Mouse (Mus musculus) intestine, postnatal 0 days (tissue): ENCODE data around the gene Ncoa4. TPM values are rescaled to one million over a fixed set of nuclear protein-coding genes. Genes with fewer than 3 reads are reported as not detected.
A peak's percentile ranks its signal among the peaks of the same experiment; 100 is the strongest.
"Not testable (repeated sequence)": the region's sequence is repeated elsewhere in the genome, so short reads cannot be mapped to it uniquely, and the experiment has no call there.

Experiments used
- ATAC-seq: fragments of 200-750 bp; cut with Nextera tagmentation; 2 replicates; pipeline ENCODE4 v1.8.0; 2017; ENCODE audit warnings: mild to moderate bottlenecking, moderate TSS enrichment, moderate library complexity
- H3K27ac ChIP-seq: fragments of 300-500 bp; sonication (generic); 2 replicates; pipeline ENCODE4 v1.5.1; 2014; ENCODE audit warnings: mild to moderate bottlenecking, low read depth, low read length, moderate library complexity
- H3K27me3 ChIP-seq: fragments of 300-500 bp; sonication (generic); replicated peaks from 2 replicates; pipeline ENCODE4 v1.6.1; 2014; ENCODE audit warnings: low read length, mixed read lengths; ENCODE audit not compliant: control insufficient read depth, insufficient read depth
- H3K36me3 ChIP-seq: fragments of 300-500 bp; sonication (generic); 2 replicates; pipeline ENCODE4 v1.6.1; 2014; ENCODE audit warnings: mild to moderate bottlenecking, moderate library complexity; ENCODE audit not compliant: control insufficient read depth, insufficient read depth
- H3K4me1 ChIP-seq: fragments of 300-500 bp; sonication (generic); replicated peaks from 2 replicates; pipeline ENCODE4 v1.6.1; 2014; ENCODE audit warnings: antibody characterized with exemption, low read length, mixed read lengths; ENCODE audit not compliant: control insufficient read depth, insufficient read depth
- H3K4me2 ChIP-seq: fragments of 300-500 bp; sonication (generic); replicated peaks from 2 replicates; pipeline ENCODE4 v1.6.1; 2014; ENCODE audit warnings: low read depth, mild to moderate bottlenecking, moderate library complexity
- H3K4me3 ChIP-seq: fragments of 300-500 bp; sonication (generic); 2 replicates; pipeline ENCODE4 v1.5.1; 2014; ENCODE audit warnings: low read depth, low read length
- H3K9ac ChIP-seq: fragments of 300-500 bp; sonication (generic); 2 replicates; pipeline ENCODE4 v1.6.1; 2014; ENCODE audit warnings: mild to moderate bottlenecking, low read depth, low read length
- H3K9me3 ChIP-seq: fragments of 300-500 bp; sonication (generic); 2 replicates; pipeline ENCODE4 v1.6.1; 2016; ENCODE audit warnings: mixed run types; ENCODE audit not compliant: control insufficient read depth
- CTCF ChIP-seq: sonication (generic); IDR thresholded peaks from 2 replicates; pipeline ENCODE4 v1.5.1; 2016; ENCODE audit warnings: low read depth, mild to moderate bottlenecking, control low read depth, antibody characterized with exemption, moderate library complexity
- WGBS: fragments of 180-500 bp; shearing (Covaris S2); extraction: QIAGEN DNeasy Blood & Tissue Kit; methylation state at CpG from one replicate; pipeline ENCODE4 v1.1.7; 2014; 5-methylcytosine and 5-hydroxymethylcytosine counted together
- polyA plus RNA-seq: library from polyadenylated mRNA; unstranded; fragments of >200 nt; fragmentation: Nextera tagmentation; extraction: Ambion mirVana; gene quantifications from 2 replicates; pipeline ENCODE4 v1.2.1, GENCODE M21; 2015

Gene Ncoa4
- polyA plus RNA-seq: 239 and 254 TPM in 2 replicates

DNA sequence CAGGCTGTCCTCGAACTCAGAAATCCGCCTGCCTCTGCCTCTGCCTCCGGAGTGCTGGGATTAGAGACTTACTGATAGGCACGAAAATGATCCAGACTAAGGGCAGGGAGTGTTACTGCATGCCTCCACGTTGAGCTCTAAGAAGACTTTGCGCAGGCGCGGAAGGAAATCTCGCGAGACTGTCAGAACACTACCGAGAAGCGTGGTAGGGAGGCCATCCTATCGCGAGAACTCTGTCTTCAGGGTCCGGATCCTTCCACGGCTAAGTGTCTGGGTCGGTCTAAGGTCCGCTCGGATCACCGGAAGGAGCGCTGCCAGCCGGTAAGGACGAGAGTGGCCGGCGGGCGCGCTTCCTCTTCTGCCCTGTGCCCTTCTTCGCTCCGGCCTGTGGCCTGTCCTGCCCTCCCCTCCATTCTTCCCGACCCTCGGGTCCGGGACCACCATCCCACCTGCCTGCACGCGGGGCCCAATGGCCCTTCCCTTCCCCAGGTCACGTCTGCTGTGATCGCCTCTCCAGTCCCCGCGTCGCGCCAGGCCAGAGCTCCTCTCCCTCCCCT is at the start of gene Ncoa4:
TSS of gene Ncoa4 (plus strand) at position 176 of the 557 bp plus-strand sequence.
- peak within 1 kb of the TSS; percentile 99 for H3K27ac ChIP-seq
- TF ChIP-seq CTCF: no peak; the same call in 1 of the 2 replicates
- WGBS: under 1% methylated on average over 40 of the region's 40 CpGs
- peak within 1 kb of the TSS; percentile 77 for H3K4me2 ChIP-seq
- H3K36me3 ChIP-seq: no peaks in the 10 kb centered on the region; the same call in 1 of the 2 replicates
- peak within 1 kb of the TSS; percentile 88 for H3K4me3 ChIP-seq
- H3K9ac ChIP-seq: peak within 1 kb of the TSS; percentile 97
- no peaks in the 10 kb centered on the region for H3K9me3 ChIP-seq
- peak; percentile 91 for ATAC-seq
- no peaks in the 10 kb centered on the region for H3K27me3 ChIP-seq
- H3K4me1 ChIP-seq: no peaks in the 10 kb centered on the region

DNA sequence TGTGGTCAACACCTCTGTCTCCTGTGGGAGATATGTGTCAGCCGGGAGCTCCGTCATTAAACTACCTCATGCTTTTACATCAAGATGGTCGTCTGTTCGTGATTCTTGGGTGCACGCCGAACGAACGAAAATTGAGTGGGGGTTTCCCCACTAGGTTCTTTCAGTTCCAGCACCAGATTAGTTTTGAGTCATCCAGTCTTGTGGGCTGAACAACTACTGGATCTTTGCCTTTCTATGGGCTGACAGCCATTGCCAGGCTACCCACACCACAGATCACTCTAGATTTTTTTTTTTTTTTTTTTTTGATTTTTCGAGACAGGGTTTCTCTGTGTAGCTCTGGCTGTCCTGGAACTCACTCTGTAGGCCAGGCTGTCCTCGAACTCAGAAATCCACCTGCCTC is 47.5 kb upstream of the Ncoa4 start:
- H3K4me3 ChIP-seq, ATAC-seq, H3K27ac ChIP-seq, H3K4me1 ChIP-seq, H3K4me2 ChIP-seq, H3K36me3 ChIP-seq, H3K9me3 ChIP-seq, H3K27me3 ChIP-seq, H3K9ac ChIP-seq: not testable (repeated sequence)
- 88% methylated on average over 10 of the region's 10 CpGs for WGBS

DNA sequence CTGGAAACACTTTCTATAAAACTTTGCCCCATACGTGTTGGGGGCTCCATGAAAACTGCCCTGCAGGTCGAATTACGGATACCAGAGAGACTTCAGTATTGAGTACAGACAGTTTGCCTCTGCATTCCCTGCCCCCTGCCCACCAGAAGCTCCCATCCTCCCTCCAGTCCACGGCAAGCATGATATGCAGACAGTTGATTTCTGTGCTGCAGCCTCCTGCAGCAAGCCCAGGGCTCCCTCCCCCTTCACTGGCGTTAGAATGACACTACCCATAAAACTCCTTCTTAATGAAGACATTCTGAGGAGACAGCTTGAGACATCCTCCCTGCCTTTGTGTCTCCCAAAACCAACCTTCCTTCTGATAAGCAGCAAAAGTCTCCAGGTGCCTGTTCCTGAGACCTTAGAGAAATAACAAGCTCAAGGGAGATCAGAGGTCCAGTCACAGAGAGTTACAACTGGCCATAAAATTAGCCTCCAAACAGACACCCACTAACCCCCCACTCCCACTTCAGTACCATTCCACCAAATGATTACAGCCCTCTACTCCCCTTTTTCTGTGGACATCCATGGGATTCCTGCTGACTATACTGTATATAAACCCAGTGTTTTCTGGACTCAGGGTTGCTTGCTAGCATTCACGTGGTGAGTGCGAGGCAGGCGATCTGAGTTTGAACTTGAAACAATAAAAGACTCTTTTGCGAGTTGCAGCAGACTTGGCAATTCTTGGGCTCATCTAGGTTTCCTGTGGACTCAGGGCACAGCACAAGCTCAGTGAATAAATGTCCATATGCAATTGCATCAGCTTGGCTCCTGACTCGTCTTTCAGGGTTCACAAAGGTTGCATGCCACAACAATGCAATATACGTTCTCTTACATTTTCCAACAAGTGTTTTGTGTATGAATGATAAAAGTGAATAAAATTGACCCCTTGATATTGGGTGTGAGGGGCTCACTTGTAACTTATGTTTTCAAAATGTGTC is 38.4 kb upstream of the Ncoa4 start:
- Histone ChIP-seq H3K4me3 (no peak overlapping the region), H3K27ac (no peak overlapping the region), H3K4me1 (no peaks in the 10 kb centered on the region), H3K9me3 (no peaks in the 10 kb centered on the region), H3K9ac (no peak overlapping the region), H3K4me2 (no peak overlapping the region), H3K36me3 (no peaks in the 10 kb centered on the region), H3K27me3 (no peaks in the 10 kb centered on the region)
- no peak for ATAC-seq
- no peak for TF ChIP-seq CTCF
- 71% methylated on average over 11 of the region's 11 CpGs for WGBS

DNA sequence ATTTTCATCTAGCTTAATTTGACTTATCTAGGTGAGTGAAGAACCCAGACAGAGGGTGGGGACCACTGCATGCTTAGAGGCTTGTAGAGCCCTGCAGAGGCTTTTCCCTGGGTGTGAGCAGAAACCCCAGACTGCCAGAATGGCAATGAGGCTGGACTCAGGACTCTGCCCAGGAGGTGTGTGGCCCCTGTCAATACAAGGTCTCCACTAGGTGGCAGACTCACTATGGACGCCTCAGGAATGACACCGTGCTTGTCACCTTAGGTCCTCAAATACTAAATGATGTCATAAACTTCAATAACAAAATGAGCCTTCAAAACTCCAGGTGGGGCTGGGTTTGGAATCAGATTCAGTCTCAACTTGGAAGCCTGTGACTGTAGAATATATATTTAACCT is 37.7 kb upstream of the Ncoa4 start:
- H3K4me3 ChIP-seq: no peak overlapping the region
- H3K9ac ChIP-seq: no peak overlapping the region
- no peak for ATAC-seq
- no peaks in the 10 kb centered on the region for H3K36me3 ChIP-seq
- H3K9me3 ChIP-seq: no peaks in the 10 kb centered on the region
- TF ChIP-seq CTCF: peak; percentile 76
- no peak overlapping the region for H3K4me2 ChIP-seq
- H3K27ac ChIP-seq: no peak overlapping the region
- 40% methylated on average over 2 of the region's 2 CpGs for WGBS
- H3K4me1 ChIP-seq: no peaks in the 10 kb centered on the region
- H3K27me3 ChIP-seq: no peaks in the 10 kb centered on the region

DNA sequence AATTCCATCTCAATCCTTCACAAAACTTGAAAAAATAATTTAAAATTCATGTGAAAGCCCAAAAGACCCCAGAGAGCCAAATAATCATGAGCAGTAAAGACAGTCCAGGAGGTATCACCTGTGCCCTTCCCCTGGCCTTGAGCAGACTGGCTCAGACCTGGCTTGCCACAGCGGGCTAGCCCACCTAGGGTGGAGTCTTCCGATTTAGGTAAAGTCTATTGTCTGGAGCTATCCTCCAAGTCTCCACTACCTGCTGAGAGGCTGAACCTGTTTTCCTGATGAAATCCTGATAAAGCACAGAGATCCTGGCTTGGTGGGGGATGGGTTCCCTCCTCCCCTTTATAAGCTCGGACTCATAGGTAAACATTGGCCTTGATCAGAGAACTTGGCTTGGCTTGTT is 35.4 kb upstream of the Ncoa4 start:
- no peak for ATAC-seq
- no peak overlapping the region for H3K4me2 ChIP-seq
- H3K4me1 ChIP-seq: no peaks in the 10 kb centered on the region
- no peaks in the 10 kb centered on the region for H3K27me3 ChIP-seq
- H3K36me3 ChIP-seq: no peaks in the 10 kb centered on the region
- WGBS: 60% methylated on average over 3 of the region's 3 CpGs
- H3K27ac ChIP-seq: no peak overlapping the region
- H3K9ac ChIP-seq: no peak overlapping the region
- no peak overlapping the region for H3K4me3 ChIP-seq
- no peak for TF ChIP-seq CTCF
- H3K9me3 ChIP-seq: no peaks in the 10 kb centered on the region

DNA sequence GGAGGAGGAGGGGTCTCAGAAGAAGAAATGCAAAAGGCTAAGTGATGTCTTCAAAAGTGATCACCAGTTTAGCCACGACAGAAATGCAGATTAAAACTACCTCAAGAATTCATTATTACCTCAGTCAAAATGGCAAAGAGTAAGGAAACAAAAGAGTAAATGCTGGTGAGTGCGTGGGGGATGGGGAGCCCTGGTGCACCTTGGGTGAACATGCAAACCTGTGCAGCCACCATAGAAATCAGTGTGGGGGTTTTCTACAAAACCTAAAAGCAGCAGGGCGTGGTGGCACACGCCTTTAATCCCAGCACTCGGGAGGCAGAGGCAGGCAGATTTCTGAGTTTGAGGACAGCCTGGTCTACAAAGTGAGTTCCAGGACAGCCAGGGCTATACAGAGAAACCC is 34.4 kb upstream of the Ncoa4 start:
- H3K9ac ChIP-seq, H3K4me2 ChIP-seq, ATAC-seq, H3K4me1 ChIP-seq, H3K4me3 ChIP-seq, H3K27ac ChIP-seq, H3K36me3 ChIP-seq, H3K9me3 ChIP-seq, H3K27me3 ChIP-seq: not testable (repeated sequence)
- 87% methylated on average over 5 of the region's 5 CpGs for WGBS
